Mouse (Mus musculus) spleen, postnatal 14 days (tissue): ENCODE measurements around the gene Klrg2.

Experiments
- DNase-seq, 2 experiments: peaks; one replicate each; pipeline ENCODE4 v3.0.0; 2021 to 2022; ENCODE audit warnings: low spot score in 2 of 2

Gene Klrg2

GRCm38 (mm10) chr6:38629556-38629955, 7.5 kb downstream of the Klrg2 start:
- DNase-seq, result no peak

GRCm38 (mm10) chr6:38627486-38627885, 9.6 kb downstream of the Klrg2 start:
- no peak for DNase-seq

GRCm38 (mm10) chr6:38627081-38627480, 10.0 kb downstream of the Klrg2 start:
- no peak for DNase-seq

GRCm38 (mm10) chr6:38626086-38626485, 11.0 kb downstream of the Klrg2 start:
- no peak for DNase-seq

GRCm38 (mm10) chr6:38624439-38624838, 12.6 kb downstream of the Klrg2 start:
- DNase-seq, result no peak

GRCm38 (mm10) chr6:38623457-38623856, 13.6 kb downstream of the Klrg2 start:
- no peak for DNase-seq

GRCm38 (mm10) chr6:38622406-38622805, 14.6 kb downstream of the Klrg2 start:
- DNase-seq, result no peak

- DNase-seq, result no peak
Measured at GRCm38 (mm10) chr6:38609892-38610291, 27.1 kb downstream of the Klrg2 start.

- no peak for DNase-seq
Measured at GRCm38 (mm10) chr6:38597481-38597880, 39.6 kb downstream of the Klrg2 start.

GRCm38 (mm10) chr6:38581711-38582110, 55.3 kb downstream of the Klrg2 start:
- no peak for DNase-seq

GRCm38 (mm10) chr6:38580112-38580857, 56.8 kb downstream of the Klrg2 start:
- no peak for DNase-seq

GRCm38 (mm10) chr6:38576096-38576495, 60.9 kb downstream of the Klrg2 start:
- no peak for DNase-seq
